Mouse (Mus musculus) frontal cortex, postnatal 36 days (tissue): ENCODE measurements around the gene Ptpn1.
A peak's percentile ranks its signal among the peaks of the same experiment; 100 is the strongest.

Experiments used
- DNase-seq, 2 experiments: peaks; one replicate each; pipeline ENCODE4 v3.0.0; 2022; ENCODE audit warnings: low spot score in 2 of 2

The Ptpn1 gene

GRCm38 (mm10) chr2:167920960-167921495 is 10.8 kb upstream of the Ptpn1 start:
- DNase-seq = no peak

DNA sequence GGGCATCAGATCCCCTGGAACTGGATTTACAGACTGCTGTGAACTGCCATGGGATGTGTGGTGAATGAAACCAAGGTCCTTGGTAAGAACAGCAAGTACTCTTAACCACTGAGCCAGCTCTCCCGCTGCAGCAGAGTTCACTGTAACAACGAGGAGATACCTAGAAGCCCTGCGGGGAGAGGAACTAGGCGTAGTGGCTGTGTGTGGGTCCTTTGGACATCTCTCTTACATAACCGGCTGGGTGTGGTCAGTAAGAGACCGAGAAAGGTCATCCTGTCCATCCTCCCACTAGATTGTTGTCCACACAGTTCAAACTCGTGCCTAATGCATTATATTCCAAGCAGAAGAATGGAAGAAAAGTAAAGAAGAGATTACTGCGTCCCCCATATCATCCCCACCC is 10.0 kb upstream of the Ptpn1 start:
- DNase-seq = no peak

DNA sequence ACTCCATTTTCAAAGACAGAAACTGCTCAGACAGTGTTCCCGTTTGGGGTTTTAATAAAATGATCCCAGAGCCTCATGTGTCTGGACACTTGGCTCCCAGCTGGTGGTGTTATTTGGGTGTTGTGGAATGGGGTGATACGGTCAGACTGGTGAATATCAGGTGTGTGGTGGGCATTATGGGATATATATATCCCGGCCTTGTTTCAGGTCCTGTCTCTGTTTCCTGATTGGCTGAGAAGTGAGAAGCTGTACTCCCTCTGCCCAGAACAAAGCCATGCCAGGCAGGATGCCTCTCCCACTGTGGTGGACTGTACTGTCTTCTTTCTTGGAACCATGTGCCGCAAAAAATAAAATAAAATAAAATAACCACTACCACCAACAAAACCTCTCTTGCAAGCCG is 7.8 kb upstream of the Ptpn1 start:
- no peak for DNase-seq

DNA sequence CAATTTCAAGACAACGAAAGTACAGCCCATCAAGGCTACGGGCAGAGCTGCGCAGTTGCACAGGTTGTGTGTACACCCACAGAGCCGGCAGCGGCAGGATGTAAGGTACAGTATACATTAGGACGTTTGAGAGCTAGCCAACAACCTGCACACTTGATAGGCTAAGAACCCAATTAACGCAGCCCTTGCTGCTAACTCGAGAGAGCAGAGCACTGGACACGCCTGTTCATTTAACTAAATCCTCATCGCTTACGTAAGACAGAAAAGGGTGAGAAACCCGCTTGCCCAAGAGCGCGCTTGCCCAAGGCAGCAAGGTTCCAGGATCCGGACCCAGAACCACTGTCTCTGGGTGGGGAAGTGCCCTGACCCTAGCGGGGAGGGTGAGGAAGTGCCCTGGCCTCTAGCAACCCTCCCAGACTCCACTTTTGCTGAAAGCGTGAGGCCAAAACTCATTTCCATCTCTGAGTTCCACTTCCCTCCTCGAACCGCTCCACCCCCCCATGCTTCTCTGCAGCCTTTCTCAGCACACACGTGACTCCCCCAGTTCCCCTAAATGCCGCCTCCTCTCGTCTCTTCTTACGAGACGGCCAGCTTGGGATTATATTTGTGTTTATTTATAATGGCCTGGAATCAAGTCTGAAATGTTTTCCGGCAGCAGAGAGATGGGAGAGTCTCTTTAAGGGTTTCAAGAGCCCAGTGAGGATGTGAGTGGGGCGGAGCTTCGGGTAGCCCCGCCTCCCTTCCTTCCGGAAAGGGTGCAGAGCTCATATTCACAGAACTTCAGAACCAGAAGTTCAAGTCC is 6.9 kb upstream of the Ptpn1 start:
- DNase-seq = peak; percentile 78 to 85

GRCm38 (mm10) chr2:167925841-167926800 is 5.7 kb upstream of the Ptpn1 start:
- DNase-seq = no peak

- DNase-seq = no peak
Measured at GRCm38 (mm10) chr2:167928002-167928526, 3.8 kb upstream of the Ptpn1 start.

DNA sequence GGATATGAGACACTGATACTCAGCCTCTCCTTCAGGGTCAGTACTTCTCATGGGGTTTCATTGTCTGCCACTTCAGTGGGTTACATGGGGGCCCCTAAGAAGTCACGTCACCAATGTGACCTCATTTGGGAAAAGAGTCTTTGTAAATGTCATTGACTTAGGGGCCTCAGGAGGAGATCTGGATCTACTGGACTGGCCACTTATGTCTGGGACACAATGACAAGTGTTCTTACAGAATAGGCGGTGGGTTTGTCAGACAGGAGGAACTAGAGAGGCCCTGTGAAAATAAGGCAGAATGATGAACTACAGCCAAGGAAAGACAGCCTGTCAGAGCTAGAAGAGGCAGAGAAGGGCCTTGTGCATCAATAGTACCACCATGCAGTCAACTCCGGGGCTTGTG is 2.9 kb upstream of the Ptpn1 start:
- DNase-seq = no peak

DNA sequence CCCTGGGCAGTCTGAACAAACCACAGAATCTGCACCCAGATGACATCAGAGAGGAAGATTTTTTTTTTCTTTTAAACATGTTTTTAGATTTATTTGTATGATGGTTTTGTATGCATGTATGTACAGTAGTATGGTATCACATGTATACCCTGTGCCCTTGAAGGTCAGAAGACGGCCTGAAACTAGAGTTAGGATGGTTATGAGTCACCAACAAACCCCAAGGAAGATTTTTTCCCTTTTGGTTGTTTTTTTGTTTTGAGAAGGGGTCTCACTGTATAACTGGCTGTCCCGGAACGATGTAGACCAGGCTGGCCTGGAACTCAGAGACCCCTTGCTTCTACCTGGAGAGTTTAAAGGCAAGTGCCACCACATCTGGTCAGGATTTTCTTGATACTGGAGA is 882 bp upstream of the Ptpn1 start:
- no peak for DNase-seq

DNA sequence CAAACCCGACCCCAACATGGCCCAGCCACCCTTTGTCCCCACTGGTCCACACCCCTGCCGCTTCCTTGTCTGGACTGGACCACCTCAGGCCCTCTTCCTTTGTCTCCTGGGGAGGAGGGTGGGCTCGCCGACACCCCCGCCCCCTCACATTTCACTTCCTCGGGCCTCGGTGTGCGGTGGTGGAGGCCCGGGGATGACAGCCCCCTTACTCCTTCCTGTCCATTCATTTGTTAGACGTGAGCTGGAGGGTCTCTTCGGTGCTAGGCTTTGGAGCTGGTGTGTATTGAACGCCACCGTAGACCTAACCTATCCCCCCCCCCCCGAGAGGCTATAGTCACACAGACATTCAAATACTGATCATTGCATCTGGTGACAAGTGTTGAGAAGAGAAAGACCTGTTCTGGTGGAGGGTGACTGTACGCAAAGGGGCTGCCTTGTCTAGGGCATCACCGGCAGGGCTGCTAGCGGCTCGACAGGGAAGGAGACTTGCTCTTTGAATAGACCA is 922 bp downstream of the Ptpn1 start:
- DNase-seq = no peak

GRCm38 (mm10) chr2:167933397-167933796 is 1.5 kb downstream of the Ptpn1 start:
- DNase-seq = peak in 1 of 2 experiments; percentile 37

DNA sequence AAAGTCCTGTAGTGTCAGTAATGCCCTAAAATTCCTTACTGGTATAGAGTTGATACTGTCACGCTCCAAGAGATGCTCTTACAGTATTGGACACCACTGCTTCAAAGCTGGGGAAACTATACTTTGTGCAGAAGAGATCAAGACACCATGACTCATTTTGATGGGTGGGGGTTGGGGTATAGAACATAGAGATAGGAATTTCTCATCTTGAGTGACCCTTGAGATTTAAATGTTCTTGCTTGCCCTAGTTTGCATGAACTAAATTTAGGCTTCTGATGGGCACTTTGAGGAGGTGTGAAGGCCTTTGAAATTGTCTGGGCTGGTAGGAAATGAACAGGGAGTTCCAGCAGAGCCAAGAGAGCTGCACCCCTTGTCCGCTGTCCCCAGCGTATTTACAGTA is 4.1 kb downstream of the Ptpn1 start:
- DNase-seq = no peak

- no peak for DNase-seq
Measured at GRCm38 (mm10) chr2:167938786-167939185, 6.9 kb downstream of the Ptpn1 start.

DNA sequence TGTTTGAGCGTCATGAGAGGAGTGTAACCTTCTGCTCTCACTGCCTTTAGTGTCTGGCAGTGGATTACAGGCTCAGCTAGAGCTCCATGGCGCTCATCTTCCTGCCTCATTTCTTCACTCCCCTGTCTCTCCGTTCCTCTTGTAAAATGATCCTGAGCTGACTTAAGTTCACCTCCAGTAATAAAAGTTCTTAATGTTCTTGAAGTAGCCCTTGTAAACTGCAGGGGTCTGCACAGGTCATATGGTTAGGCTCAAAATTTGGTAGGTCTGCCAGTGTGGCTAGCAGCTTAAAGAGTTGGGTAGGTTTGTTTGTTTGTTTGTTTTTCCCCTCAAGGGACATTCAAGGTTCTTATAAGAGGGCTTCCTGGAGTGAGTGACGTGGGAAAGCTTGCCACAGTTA is 7.3 kb downstream of the Ptpn1 start:
- DNase-seq = no peak

GRCm38 (mm10) chr2:167939632-167940399 is 8.0 kb downstream of the Ptpn1 start:
- no peak for DNase-seq

DNA sequence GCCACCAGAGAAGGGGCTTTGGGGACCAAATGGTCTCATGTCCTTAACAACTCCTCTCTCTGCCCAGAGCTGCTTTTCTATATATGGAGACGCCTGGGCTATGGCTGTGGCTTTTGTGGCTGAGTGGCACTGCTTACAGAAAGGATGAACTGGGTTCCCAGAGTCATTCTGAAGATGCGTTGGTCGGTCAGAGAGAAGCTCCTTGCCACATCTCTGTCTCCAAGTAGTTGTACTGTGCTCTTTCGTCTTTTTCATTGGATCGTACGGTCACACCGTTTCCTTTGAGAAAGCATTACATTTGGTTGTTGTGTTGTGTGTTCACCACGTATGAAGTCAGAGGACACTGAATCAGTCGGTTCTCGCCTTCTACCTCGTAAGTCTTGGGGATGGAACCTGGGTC is 8.8 kb downstream of the Ptpn1 start:
- no peak for DNase-seq

- DNase-seq = no peak
Measured at GRCm38 (mm10) chr2:167941320-167941719, 9.5 kb downstream of the Ptpn1 start.

GRCm38 (mm10) chr2:167941745-167942176 is 9.9 kb downstream of the Ptpn1 start:
- DNase-seq = no peak

DNA sequence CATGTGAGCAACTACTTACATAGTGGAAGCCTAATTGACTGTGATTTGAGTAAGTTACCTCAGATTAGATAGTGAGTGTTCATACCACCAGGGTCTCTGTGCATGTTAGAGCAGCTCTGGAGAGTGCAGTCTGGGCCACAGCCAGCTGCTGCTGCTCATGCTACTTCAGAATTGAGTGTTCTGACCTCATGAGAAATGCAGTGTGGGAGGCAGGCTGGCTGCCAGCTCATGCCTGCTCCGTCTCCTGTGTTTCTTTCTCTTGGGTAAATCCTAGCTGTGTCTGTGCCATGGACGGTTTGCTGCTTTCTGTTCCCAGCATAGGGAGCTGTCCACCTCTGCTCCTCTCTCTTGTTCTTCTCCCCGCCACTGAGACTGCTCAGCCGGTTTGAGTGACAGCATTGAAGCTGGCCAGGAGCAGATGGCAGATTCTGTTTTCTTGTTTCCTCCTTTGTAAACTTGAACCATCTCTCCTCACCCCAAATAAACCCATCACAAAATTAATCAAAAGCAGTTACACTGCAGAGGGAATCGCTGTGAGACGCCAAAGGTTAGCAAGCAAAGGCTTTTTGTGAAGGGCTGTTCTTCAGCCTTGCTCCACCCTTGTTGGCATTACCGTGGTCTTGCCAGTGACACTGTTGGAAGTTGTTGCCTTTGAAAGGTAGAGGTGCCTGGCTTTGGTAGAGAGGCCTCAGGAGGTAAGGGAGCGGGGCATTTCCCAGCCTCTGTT is 10.5 kb downstream of the Ptpn1 start:
- peak; percentile 78 to 85 for DNase-seq

DNA sequence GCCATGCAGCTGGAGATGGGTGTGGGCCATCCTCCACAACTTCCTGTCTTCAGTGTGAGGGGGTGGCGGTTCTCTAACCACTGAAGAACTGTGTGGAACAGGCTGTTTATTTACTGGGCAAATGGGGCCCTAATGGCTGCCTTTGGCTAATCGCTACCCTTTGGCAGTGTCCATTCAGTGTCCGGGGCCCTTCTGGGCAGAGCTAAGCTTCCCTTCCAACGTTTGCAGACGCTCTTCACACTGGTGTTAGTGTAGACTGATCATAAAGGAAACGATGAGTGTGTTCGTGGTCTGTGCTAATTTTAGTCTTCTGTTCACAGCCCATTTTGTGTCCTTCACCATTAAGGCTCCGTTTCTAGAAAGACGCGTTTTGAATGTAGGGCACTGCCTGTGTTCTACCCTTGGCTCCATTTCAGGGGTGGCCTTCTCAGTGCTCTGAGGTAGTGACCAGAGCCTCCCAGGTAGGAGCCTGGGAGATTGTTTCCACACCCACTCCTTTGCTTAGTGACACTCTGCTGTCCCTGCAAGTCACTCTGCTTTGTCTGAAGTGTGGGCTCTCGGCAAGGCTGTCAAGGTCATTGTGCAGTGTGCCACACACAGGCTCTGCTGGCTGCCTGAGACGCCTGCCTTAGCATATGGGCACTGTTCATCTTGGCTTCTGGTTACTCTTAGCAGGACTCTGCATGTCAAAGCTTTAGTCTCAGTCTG is 11.2 kb downstream of the Ptpn1 start:
- DNase-seq = peak in 1 of 2 experiments; percentile 50

DNA sequence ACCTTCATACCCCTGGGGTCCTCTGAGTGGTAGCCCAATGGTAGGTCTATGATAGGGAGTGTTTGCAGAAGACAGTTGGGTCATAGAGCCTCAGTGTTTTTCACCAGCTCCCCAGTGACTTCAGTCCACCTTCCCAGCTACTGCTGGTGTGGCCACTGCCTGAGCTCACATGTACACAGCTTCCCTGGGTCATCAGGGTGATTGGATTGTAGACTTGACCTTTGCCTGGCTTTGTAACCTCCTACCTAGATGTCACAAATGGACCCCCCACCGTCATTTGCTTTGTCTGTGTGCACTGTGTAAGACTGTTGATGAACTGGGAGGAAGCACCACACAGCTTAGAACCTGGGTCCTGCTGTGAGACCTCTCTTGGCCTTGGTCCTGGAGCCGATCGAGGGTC is 12.3 kb downstream of the Ptpn1 start:
- DNase-seq = no peak
